Mouse (Mus musculus) limb, embryonic 10.5 days (tissue): Measurements from ENCODE around the gene Tbc1d16. TPM values are rescaled to one million over a fixed set of nuclear protein-coding genes. Genes with fewer than 3 reads are reported as not detected.

Experiments used
- DNase-seq: peaks from one replicate; pipeline ENCODE4 v3.0.0-alpha.2; 2017; ENCODE audit warnings: low spot score
- H3K27ac ChIP-seq: fragments of 300-500 bp; sonication (generic); 2 replicates; pipeline ENCODE4 v1.5.1; 2016; ENCODE audit warnings: mild to moderate bottlenecking
- H3K27me3 ChIP-seq: fragments of 300-500 bp; sonication (generic); 2 replicates; pipeline ENCODE4 v1.6.1; 2016; ENCODE audit warnings: low read depth, mild to moderate bottlenecking; ENCODE audit not compliant: poor library complexity, severe bottlenecking
- H3K36me3 ChIP-seq: fragments of 300-500 bp; sonication (generic); 2 replicates; pipeline ENCODE4 v1.6.1; 2016; ENCODE audit warnings: mild to moderate bottlenecking, moderate library complexity
- H3K4me1 ChIP-seq: fragments of 300-500 bp; sonication (generic); 2 replicates; pipeline ENCODE4 v1.6.1; 2016
- H3K4me3 ChIP-seq: fragments of 300-500 bp; sonication (generic); 2 replicates; pipeline ENCODE4 v1.5.1; 2016; ENCODE audit warnings: mild to moderate bottlenecking, moderate library complexity
- H3K9me3 ChIP-seq: fragments of 300-500 bp; sonication (generic); replicated peaks from 2 replicates; pipeline ENCODE4 v1.6.1; 2016; ENCODE audit warnings: mild to moderate bottlenecking
- WGBS: fragments of 180-500 bp; shearing (Covaris S2); methylation state at CpG from one replicate; pipeline ENCODE4 v1.1.7; 2016; 5-methylcytosine and 5-hydroxymethylcytosine counted together
- polyA plus RNA-seq: library from polyadenylated mRNA; unstranded; fragments of >200 nt; fragmentation: Nextera tagmentation; extraction: Ambion mirVana; gene quantifications from 2 replicates; pipeline ENCODE4 v1.2.1, GENCODE M21; 2016

Tbc1d16 gene
- polyA plus RNA-seq, 1 experiment from 2014 or later: 20.2 TPM

DNA sequence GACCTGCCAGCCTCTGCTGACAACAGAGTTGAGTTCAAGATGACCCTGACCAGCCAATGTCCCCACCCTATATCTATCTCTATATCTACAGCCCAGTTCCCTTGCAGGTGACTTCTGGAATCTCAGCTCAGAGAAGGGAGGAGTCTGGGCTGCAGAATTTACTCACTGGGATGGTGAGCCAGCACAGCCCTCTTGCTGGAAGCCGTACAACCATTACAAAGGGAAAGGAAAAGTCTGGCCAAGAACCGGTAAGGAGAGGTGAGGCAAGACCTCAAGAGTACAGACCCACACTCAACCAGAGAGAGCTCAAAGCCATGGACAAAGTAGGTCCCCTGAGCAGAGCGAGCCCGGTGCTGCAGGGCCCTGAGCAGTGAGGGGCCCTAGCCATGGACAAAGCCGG is 36.1 kb downstream of the Tbc1d16 start:
- H3K4me1 ChIP-seq: peaks cover 40% of the 10 kb centered on the region
- peaks cover 3% of the 10 kb centered on the region for H3K36me3 ChIP-seq
- DNase-seq: no peak
- no peaks in the 10 kb centered on the region for H3K9me3 ChIP-seq
- no peak overlapping the region for H3K4me3 ChIP-seq
- 90% methylated on average over 5 of the region's 5 CpGs for WGBS
- no peaks in the 10 kb centered on the region; the same call in 1 of the 2 replicates for H3K27me3 ChIP-seq
- H3K27ac ChIP-seq: no peak overlapping the region

DNA sequence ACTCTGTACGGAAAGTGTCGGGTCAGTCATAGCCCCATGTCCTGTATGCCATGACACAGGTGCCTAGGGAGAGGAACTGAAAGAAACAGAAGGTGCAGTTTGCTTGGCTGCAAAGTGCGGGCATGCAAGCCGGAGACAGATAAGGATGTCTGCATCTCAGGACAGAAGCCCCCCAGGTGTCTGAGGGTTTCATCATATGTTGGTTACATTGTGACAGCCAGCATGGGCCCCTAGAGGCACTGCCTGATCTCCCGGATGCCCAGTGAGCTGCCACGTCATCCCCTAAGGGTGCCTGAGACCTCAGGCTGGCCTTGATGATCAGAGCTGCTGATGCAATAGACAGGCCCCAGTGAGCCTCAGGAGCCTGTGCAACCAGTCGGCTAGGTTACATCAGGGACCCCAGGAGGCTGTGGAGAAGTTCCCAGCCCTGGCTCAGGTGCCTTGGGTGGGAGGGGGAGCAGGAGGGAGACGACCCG is 36.7 kb downstream of the Tbc1d16 start:
- Histone ChIP-seq H3K27ac (no peak overlapping the region), H3K4me3 (no peak overlapping the region), H3K36me3 (peaks cover 2% of the 10 kb centered on the region), H3K4me1 (peaks cover 45% of the 10 kb centered on the region), H3K27me3 (no peaks in the 10 kb centered on the region; the same call in 1 of the 2 replicates), H3K9me3 (no peaks in the 10 kb centered on the region)
- no peak for DNase-seq
- 89% methylated on average over 9 of the region's 9 CpGs for WGBS

DNA sequence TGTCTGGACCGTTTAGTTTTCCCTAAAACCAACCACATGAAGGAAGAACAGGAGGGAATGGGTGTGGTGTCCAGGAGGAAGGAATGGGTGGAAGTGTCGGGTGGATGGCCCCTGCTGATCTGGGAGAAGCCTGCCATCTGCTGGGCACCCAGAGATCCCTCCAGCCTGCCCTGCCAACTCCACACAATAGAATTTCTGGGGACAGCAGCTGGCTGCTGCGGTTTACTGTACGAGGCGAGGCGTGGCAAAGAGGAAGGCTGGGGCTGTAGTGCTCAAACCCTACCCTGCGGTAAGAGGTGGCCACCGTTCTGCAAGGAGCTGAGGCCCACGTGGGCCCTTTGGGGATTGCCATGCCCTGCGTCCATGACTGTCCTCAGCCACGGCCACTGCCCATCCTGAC is 37.8 kb downstream of the Tbc1d16 start:
- Histone ChIP-seq H3K9me3 (no peaks in the 10 kb centered on the region), H3K36me3 (peaks cover 6% of the 10 kb centered on the region; the same call in 1 of the 2 replicates), H3K4me3 (no peak overlapping the region), H3K4me1 (peaks cover 46% of the 10 kb centered on the region), H3K27ac (peak overlapping the region; percentile 50), H3K27me3 (no peaks in the 10 kb centered on the region; the same call in 1 of the 2 replicates)
- DNase-seq: peak; percentile 83
- WGBS: 29% methylated on average over 11 of the region's 11 CpGs

DNA sequence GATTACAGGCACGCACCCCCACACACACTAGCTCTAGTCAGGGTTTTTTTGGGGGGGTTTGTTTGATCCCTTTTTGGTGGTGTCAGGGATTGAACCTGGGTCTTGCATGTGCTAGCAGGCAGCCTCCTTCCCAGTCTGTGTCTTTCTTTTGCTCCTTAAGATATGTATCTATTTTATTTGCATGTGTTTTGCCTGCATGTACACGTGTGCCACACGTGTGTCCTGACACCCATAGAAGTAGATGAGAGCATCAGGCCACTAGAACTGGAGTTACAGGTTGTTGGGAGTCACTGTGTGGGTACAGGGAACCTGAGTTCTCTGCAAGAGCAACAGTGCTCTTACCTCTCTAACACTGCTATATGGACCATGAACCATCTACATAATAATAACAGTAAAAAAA is 39.0 kb downstream of the Tbc1d16 start:
- 90% methylated on average over 3 of the region's 3 CpGs for WGBS
- no peaks in the 10 kb centered on the region for H3K9me3 ChIP-seq
- no peaks in the 10 kb centered on the region; the same call in 1 of the 2 replicates for H3K27me3 ChIP-seq

DNA sequence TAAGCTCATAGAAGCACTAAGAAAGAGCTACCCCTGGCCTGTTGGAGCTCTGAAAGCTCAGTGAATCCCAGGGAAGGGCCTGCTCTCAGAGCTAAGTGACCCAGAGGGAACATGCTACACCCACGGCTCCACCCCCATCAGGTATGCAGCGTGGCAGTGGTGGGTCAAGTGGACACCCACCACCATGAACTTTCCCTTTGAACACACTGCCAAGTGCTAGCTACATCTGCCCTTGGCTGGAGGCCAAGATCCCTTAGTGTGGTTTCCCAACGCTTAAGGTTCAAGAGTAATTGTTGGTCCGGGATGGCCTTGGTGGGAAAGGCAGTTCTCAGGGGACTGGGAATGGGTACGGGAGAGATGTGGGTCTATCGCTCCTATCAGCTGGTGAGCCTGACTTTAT is 39.9 kb downstream of the Tbc1d16 start:
- H3K36me3 ChIP-seq: peaks cover 9% of the 10 kb centered on the region; the same call in 1 of the 2 replicates
- H3K4me3 ChIP-seq: no peak overlapping the region
- peaks cover 60% of the 10 kb centered on the region for H3K4me1 ChIP-seq
- DNase-seq: no peak
- H3K27me3 ChIP-seq: no peaks in the 10 kb centered on the region; the same call in 1 of the 2 replicates
- 89% methylated on average over 6 of the region's 6 CpGs for WGBS
- H3K27ac ChIP-seq: no peak overlapping the region
- no peaks in the 10 kb centered on the region for H3K9me3 ChIP-seq

More for the DNA sequence above, 39.0 kb downstream of the Tbc1d16 start:
- Histone ChIP-seq H3K4me3 (no peak overlapping the region), H3K27ac (no peak overlapping the region), H3K4me1 (peaks cover 51% of the 10 kb centered on the region), H3K36me3 (peaks cover 9% of the 10 kb centered on the region; the same call in 1 of the 2 replicates)
- DNase-seq: no peak

DNA sequence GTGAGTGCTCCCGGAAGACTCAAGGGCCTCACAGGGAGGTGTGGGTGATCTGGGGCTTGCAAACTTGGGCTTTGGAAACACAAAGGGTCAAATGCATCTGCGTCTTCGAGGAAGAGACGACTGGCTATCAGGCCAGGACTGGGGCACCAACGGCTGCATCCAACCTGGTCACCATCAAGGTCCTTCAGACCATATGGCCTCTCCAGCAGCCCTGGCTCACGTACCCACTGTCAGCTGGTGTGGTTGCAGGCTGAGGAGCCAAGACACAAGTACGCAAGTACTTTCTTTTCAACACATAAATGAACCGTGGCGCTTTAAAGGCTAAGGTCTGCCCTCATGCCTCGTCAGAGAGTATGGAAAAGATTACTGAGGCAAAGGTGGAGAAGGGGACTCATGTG is 40.5 kb downstream of the Tbc1d16 start:
- WGBS: 58% methylated on average over 10 of the region's 10 CpGs
- no peaks in the 10 kb centered on the region for H3K9me3 ChIP-seq
- peaks cover 9% of the 10 kb centered on the region; the same call in 1 of the 2 replicates for H3K36me3 ChIP-seq
- no peaks in the 10 kb centered on the region; the same call in 1 of the 2 replicates for H3K27me3 ChIP-seq
- DNase-seq: no peak
- no peak overlapping the region for H3K4me3 ChIP-seq
- H3K27ac ChIP-seq: 0 out of 2 replicates have a peak overlapping the region, but pooled peaks have one; percentile 27
- peaks cover 65% of the 10 kb centered on the region for H3K4me1 ChIP-seq

DNA sequence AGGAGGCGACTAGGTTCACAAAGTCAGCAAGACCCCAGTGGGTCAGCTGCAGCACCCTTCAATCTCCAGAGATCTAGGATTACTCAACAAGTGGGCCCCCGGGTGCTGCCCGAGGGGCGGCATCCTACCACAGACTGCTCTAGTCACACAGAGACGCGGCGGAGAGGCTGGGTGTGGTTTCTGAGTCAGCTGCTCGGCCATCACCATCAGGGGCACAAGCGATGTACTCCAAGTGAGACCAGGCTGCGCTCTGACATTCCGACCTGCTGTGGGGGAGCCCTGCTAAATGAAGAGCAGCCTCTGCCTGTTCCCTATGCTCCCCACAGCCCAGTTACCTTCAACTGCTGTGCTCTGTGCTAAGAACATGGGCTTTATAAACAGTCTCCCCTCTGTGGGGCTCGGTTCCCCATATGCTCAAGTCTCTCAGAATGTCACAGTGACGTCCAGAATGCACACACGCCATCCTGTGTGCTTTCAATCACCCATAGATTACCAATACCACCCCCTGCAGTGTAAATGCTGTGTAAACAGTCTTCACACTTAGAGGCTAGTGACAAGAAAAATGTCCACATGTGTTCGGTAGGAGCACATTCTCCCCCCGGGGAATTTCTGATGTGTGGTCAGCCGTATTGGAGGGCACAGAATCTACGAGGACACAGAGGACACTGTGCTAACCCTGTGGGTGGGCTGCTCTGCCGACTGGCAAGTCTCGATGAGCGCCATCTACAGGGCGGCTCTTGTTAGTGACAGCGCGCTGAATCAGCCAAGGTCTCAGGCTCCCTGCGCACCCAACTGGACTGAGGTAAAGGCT is 41.1 kb downstream of the Tbc1d16 start:
- Histone ChIP-seq H3K27ac (peak overlapping the region; percentile 27; the same call in 1 of the 2 replicates), H3K36me3 (peaks cover 13% of the 10 kb centered on the region; the same call in 1 of the 2 replicates), H3K4me1 (peaks cover 62% of the 10 kb centered on the region), H3K4me3 (no peak overlapping the region), H3K9me3 (no peaks in the 10 kb centered on the region), H3K27me3 (no peaks in the 10 kb centered on the region; the same call in 1 of the 2 replicates)
- DNase-seq: peak; percentile 82
- WGBS: 53% methylated on average over 25 of the region's 25 CpGs

DNA sequence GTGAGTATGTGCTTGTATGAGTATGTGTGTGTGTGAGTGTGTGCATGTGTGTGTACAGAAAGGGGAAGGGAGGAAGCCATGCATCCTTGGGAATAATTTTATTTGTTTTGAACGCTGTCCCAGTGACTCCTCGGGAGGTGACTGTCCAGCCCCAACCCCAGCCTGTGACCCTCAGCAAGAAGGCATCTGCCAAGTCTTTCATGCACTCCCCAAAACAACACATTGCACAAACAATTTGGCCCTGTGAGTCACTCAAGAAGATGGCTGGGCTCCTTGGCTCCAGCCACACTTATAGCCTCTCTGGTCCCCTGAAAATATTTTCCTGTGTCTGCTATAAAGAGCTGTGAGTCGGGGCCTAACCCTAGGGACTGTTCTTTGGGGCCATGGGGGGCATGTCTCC is 41.9 kb downstream of the Tbc1d16 start:
- 91% methylated on average over 3 of the region's 3 CpGs for WGBS
- Histone ChIP-seq H3K9me3 (no peaks in the 10 kb centered on the region), H3K4me3 (no peak overlapping the region), H3K27me3 (no peaks in the 10 kb centered on the region; the same call in 1 of the 2 replicates), H3K4me1 (peaks cover 68% of the 10 kb centered on the region), H3K36me3 (peaks cover 11% of the 10 kb centered on the region; the same call in 1 of the 2 replicates), H3K27ac (no peak overlapping the region; the same call in 1 of the 2 replicates)
- DNase-seq: no peak

DNA sequence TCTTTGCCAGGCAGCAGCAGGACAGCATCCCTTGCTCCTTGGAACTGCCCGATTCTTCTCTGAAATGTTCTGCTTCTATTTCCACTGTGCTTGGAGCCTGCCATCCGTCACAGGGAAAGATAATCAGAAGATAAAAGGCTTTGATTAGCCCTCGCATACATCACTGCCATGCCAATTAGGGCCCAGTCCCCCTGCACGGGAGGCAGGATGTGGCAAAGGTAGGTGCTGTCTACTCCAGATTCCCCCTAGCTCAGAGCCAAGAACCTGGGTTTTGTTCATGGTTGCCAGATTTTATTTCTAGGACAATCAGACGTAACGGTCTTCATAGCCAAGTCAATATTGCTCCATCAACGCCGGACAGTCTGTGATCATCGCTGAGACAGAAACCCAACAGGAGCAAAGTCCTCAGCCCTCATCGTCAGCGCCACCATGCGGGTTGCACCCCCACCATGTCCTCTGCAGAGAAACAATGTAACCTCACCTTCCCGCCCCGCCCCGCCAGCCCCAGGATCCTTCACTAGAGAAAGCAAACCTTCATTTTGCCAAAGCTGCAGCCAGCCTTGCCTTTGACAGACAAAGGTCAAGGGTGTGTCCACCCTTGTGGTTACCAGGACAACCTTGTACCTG is 44.5 kb downstream of the Tbc1d16 start:
- Histone ChIP-seq H3K9me3 (no peaks in the 10 kb centered on the region), H3K27ac (no peak overlapping the region), H3K4me1 (peaks cover 54% of the 10 kb centered on the region), H3K36me3 (peaks cover 27% of the 10 kb centered on the region), H3K4me3 (no peak overlapping the region), H3K27me3 (no peaks in the 10 kb centered on the region; the same call in 1 of the 2 replicates)
- no peak for DNase-seq
- 63% methylated on average over 15 of the region's 15 CpGs for WGBS

DNA sequence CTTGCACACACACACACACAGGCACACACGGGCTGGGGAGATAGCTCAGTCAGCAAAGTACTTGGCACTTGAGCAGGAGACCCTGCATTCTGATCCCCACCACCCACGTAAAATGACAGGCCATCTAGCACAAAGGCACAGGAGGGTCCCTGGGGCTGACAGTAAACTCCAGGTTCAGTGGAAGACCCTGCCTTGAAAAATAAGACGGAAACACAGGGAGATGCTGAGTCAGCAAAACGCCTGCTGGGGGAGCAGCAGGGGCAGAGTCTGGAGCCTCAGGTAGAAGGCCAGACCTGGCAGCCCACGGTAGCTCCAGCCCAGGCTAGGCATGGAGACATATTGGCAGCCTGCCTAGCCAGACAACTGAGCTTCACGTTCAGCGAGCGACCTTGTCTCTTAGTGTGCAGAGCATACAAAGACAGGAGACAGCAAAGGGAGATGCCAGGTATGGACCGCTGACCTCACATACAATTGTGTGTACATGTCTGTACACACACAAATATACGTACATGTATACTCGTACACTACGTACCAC is 46.4 kb downstream of the Tbc1d16 start:
- Histone ChIP-seq H3K27ac (no peak overlapping the region), H3K9me3 (no peaks in the 10 kb centered on the region), H3K36me3 (peaks cover 27% of the 10 kb centered on the region), H3K4me1 (peaks cover 54% of the 10 kb centered on the region), H3K4me3 (no peak overlapping the region), H3K27me3 (no peaks in the 10 kb centered on the region)
- WGBS: 89% methylated on average over 12 of the region's 12 CpGs
- DNase-seq: no peak

DNA sequence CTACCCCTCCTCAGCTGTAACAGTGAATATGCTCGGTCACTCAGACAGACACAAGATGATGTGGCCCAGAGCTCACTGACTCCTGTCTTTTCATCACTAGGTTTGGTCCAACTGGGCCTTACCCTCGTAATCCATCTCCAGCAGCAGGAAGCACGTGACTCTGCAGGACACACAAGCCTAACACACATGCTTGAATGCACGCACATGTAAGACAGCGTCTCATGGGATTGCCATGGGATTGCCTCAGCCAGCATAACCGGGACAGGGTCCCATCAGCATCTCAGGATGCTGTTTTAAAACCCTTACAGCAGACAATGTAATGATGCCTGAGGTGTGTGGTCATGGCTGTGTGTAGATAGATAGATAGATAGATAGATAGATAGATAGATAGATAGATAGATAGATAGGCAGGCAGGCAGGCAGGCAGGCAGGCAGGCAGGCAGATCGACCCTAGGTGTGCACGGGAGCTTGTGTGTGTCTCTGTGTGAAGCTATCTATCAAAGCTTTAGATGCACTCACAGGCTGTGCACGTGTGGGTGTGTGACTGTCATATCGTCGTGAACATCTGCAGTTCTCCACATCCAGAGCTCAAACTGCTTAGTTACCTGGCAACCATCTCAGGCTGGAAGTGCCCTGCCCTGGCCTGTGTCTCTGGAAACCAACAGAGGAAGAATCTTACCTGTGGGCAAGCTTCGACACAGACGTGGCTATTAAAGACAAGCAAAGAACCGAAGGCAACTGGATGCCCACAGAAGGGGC is 47.3 kb downstream of the Tbc1d16 start:
- H3K27ac ChIP-seq: no peak overlapping the region
- H3K27me3 ChIP-seq: no peaks in the 10 kb centered on the region
- WGBS: 90% methylated on average over 14 of the region's 14 CpGs
- peaks cover 60% of the 10 kb centered on the region for H3K4me1 ChIP-seq
- no peaks in the 10 kb centered on the region for H3K9me3 ChIP-seq
- no peak overlapping the region for H3K4me3 ChIP-seq
- no peak for DNase-seq
- peaks cover 22% of the 10 kb centered on the region for H3K36me3 ChIP-seq

DNA sequence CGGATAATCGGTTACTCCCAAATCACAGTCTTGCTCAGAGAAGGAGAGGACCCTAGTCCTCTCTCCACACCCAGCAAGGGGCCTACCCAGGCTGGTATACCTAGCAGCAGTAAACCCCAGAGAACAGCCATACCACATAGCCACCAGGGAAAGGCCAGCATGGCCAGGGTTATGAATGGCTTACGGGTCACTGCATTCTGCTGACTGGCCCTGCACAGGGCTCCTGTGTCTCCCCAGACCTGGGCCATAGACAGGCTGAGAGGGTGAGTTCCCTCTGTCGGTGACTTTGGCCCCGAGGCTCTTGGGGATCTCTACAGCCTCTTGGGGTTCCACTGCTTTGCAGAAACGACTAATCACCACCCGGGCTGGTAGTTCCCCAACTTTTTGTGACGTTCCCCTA is 50.0 kb downstream of the Tbc1d16 start:
- peaks cover 61% of the 10 kb centered on the region for H3K4me1 ChIP-seq
- H3K9me3 ChIP-seq: no peaks in the 10 kb centered on the region
- no peak overlapping the region for H3K27ac ChIP-seq
- WGBS: 77% methylated on average over 8 of the region's 8 CpGs
- H3K4me3 ChIP-seq: no peak overlapping the region
- peaks cover 37% of the 10 kb centered on the region for H3K36me3 ChIP-seq
- DNase-seq: no peak
- no peaks in the 10 kb centered on the region for H3K27me3 ChIP-seq
